Comparison of ENCODE assay signal across 15 mouse cellular contexts in the genomic region with DNA sequence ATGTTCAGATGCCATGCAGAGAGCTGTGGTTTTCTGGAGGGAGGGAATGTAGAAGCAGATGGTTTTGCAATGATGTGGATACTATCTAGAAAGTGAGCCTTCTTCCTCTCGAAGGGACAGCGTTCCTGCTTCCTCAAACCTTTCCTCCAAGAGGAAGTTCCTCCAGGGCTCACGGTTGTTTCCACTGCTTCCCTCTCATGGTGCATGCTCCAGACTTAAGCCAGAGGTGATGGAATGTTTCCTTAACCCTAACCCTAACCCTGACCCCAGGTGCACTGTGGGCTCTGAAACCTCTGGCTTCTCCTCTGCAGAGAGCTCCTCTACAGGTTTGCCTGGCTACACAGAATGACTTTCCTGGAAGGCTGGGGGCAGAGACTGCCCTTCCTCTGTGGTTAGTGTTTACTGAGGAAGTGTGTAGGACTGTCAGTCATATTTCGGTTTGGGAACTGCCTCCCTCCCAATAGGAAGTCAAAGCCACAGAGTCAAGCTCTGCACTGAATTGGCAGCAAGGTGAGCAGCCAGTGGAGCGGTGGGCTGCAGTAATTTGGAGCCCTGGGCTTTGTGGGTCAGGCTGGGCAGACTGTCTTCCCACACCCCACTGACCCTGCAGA. TPM values are rescaled to one million over a fixed set of nuclear protein-coding genes. Genes with fewer than 3 reads are reported as not detected.
DNase-seq lines count a peak whose midpoint lies in the region; ATAC-seq and TF ChIP-seq lines count a peak whose summit lies in the region.
"Had no signal": no experiment of that assay in that cellular context is flagged by ENCODE, and none has a peak within 500 bp of the region (broad histone marks: within the 10 kb centered on the region; RNA-seq: fewer than 3 reads in every experiment).

No protein-coding gene starts in this region.

- H3K27ac ChIP-seq in heart, embryonic 12.5 days (ENCODE audit: poor library complexity, severe bottlenecking), result no peak overlapping the region
- H3K27ac ChIP-seq in heart, embryonic 10.5 days, result no peak overlapping the region
- no peak overlapping the region for H3K27ac ChIP-seq in liver, adult 2 months (replicated peaks; ENCODE audit: insufficient read depth, low read depth, low read length)
- no peak overlapping the region for H3K27ac ChIP-seq in liver, embryonic 11.5 days (ENCODE audit: low read depth, low read length)
- peak overlapping the region; percentile 70 for H3K27ac ChIP-seq in bone marrow macrophage, adult 2 months (ENCODE audit: insufficient read depth, low read depth, low read length)
- H3K27ac ChIP-seq: left cerebral cortex, adult 2 months; lung, embryonic 15.5 days had no signal

- WGBS in heart, embryonic 12.5 days, result 50% methylated on average over 5 of the region's 5 CpGs
- 53% methylated on average over 5 of the region's 5 CpGs for WGBS in heart, embryonic 10.5 days
- WGBS in liver, adult 2 months, result 28% methylated on average over 5 of the region's 5 CpGs
- WGBS in liver, embryonic 11.5 days, result 40% methylated on average over 5 of the region's 5 CpGs

- H3K4me3 ChIP-seq in heart, embryonic 12.5 days, result no peak overlapping the region
- no peak overlapping the region for H3K4me3 ChIP-seq in heart, embryonic 10.5 days
- no peak overlapping the region for H3K4me3 ChIP-seq in liver, adult 2 months (ENCODE audit: insufficient read depth, low read depth, low read length)
- H3K4me3 ChIP-seq in liver, embryonic 11.5 days (ENCODE audit: low read depth, low read length), result no peak overlapping the region
- H3K4me3 ChIP-seq in bone marrow macrophage, adult 2 months (ENCODE audit: insufficient read depth, low read length), result no peak overlapping the region
- peak overlapping the region; percentile 4 for H3K4me3 ChIP-seq in megakaryocyte, embryonic 14.5 days (replicated peaks)
- H3K4me3 ChIP-seq: left cerebral cortex, adult 2 months; lung, embryonic 15.5 days had no signal

- H3K79me2 ChIP-seq in liver, adult 2 months (ENCODE audit: control insufficient read depth, insufficient read depth, low read length), result peaks cover 6% of the 10 kb centered on the region; the same call in 1 of the 2 replicates

- H3K36me3 ChIP-seq in heart, embryonic 12.5 days, result peaks cover 5% of the 10 kb centered on the region; the same call in 1 of the 2 replicates
- H3K36me3 ChIP-seq in heart, embryonic 10.5 days, result no peaks in the 10 kb centered on the region
- H3K36me3 ChIP-seq in liver, adult 2 months (ENCODE audit: control insufficient read depth, insufficient read depth, low read length), result no peaks in the 10 kb centered on the region
- no peaks in the 10 kb centered on the region for H3K36me3 ChIP-seq in liver, embryonic 11.5 days (ENCODE audit: control insufficient read depth, insufficient read depth, low read length)
- H3K36me3 ChIP-seq in megakaryocyte, embryonic 14.5 days (replicated peaks; ENCODE audit: low read length), result no peaks in the 10 kb centered on the region
- H3K36me3 ChIP-seq: lung, embryonic 15.5 days had no signal

- peaks cover 35% of the 10 kb centered on the region for H3K4me1 ChIP-seq in heart, embryonic 12.5 days (replicated peaks)
- peaks cover 21% of the 10 kb centered on the region for H3K4me1 ChIP-seq in heart, embryonic 10.5 days
- peaks cover 17% of the 10 kb centered on the region for H3K4me1 ChIP-seq in liver, adult 2 months (ENCODE audit: control insufficient read depth, insufficient read depth, low read length)
- peaks cover 7% of the 10 kb centered on the region; the same call in 1 of the 2 replicates for H3K4me1 ChIP-seq in liver, embryonic 11.5 days (replicated peaks; ENCODE audit: control insufficient read depth, insufficient read depth, low read length)
- peaks cover 26% of the 10 kb centered on the region for H3K4me1 ChIP-seq in bone marrow macrophage, adult 2 months (ENCODE audit: control insufficient read depth, insufficient read depth, low read length)
- peaks cover 31% of the 10 kb centered on the region for H3K4me1 ChIP-seq in megakaryocyte, embryonic 14.5 days

- peak overlapping the region; percentile 26; the same call in 1 of the 2 replicates for H3K9ac ChIP-seq in heart, embryonic 12.5 days
- no peak overlapping the region for H3K9ac ChIP-seq in liver, adult 2 months (ENCODE audit: low read depth, low read length)
- no peak overlapping the region for H3K9ac ChIP-seq in liver, embryonic 11.5 days (ENCODE audit: low read depth, low read length)
- H3K9ac ChIP-seq: lung, embryonic 15.5 days had no signal

- H3K27me3 ChIP-seq in heart, embryonic 12.5 days (replicated peaks), result no peaks in the 10 kb centered on the region
- H3K27me3 ChIP-seq in heart, embryonic 10.5 days (ENCODE audit: insufficient read depth, poor library complexity, severe bottlenecking), result peaks cover 6% of the 10 kb centered on the region; the same call in 1 of the 2 replicates
- H3K27me3 ChIP-seq in liver, adult 2 months (ENCODE audit: control insufficient read depth, insufficient read depth, low read length), result no peaks in the 10 kb centered on the region
- H3K27me3 ChIP-seq in liver, embryonic 11.5 days (replicated peaks; ENCODE audit: control insufficient read depth, insufficient read depth, low read length), result no peaks in the 10 kb centered on the region
- peaks cover 44% of the 10 kb centered on the region for H3K27me3 ChIP-seq in megakaryocyte, embryonic 14.5 days (replicated peaks)
- H3K27me3 ChIP-seq: lung, embryonic 15.5 days had no signal

- TF ChIP-seq POLR2A in liver, adult 2 months (IDR thresholded peaks at IDR 0.05; ENCODE audit: extremely low read depth, insufficient read depth, low read length), result no peak
- no peak for TF ChIP-seq POLR2A in bone marrow macrophage, adult 2 months (IDR thresholded peaks at IDR 0.05; ENCODE audit: borderline replicate concordance, low read depth, low read length)

- TF ChIP-seq CTCF in liver, adult 2 months (IDR thresholded peaks at IDR 0.05; ENCODE audit: low read depth, low read length), result no peak
- no peak for TF ChIP-seq CTCF in bone marrow macrophage, adult 2 months (IDR thresholded peaks at IDR 0.05; ENCODE audit: low read depth, low read length)

- DNase-seq in heart, embryonic 10.5 days (ENCODE audit: low spot score), result no peak
- DNase-seq in liver, adult 2 months (ENCODE audit: extremely low read depth, low read depth, low spot score), result peak; percentile 45
- DNase-seq in liver, embryonic 11.5 days (ENCODE audit: low spot score), result no peak
- no peak for DNase-seq in spleen, postnatal 36 days (ENCODE audit: low spot score in 2 of 2)
- no peak for DNase-seq in layer of hippocampus, adult 9-10 months (ENCODE audit: low spot score)
- DNase-seq: adrenal gland, adult 8-10 months; cerebellum, adult 9-10 months had no signal

- no peak overlapping the region for H3K4me2 ChIP-seq in heart, embryonic 12.5 days
- H3K4me2 ChIP-seq in liver, embryonic 11.5 days, result no peak overlapping the region
- H3K4me2 ChIP-seq: lung, embryonic 15.5 days; midbrain, embryonic 11.5 days had no signal

- ATAC-seq in heart, embryonic 12.5 days (ENCODE audit: insufficient number of reproducible peaks, low FRiP score), result no peak
- ATAC-seq in liver, embryonic 11.5 days (replicated peaks; ENCODE audit: low FRiP score), result no peak
- ATAC-seq: forebrain, embryonic 14.5 days had no signal

- no peaks in the 10 kb centered on the region for H3K9me3 ChIP-seq in heart, embryonic 12.5 days (replicated peaks)
- H3K9me3 ChIP-seq in heart, embryonic 10.5 days, result no peaks in the 10 kb centered on the region
- no peaks in the 10 kb centered on the region for H3K9me3 ChIP-seq in liver, embryonic 11.5 days (ENCODE audit: control insufficient read depth, low read length)
- no peaks in the 10 kb centered on the region for H3K9me3 ChIP-seq in megakaryocyte, embryonic 14.5 days
- H3K9me3 ChIP-seq: lung, embryonic 15.5 days had no signal

RNA-seq across cellular contexts. Expression of a gene that starts 2.2 kb away (rescaled TPM):
- polyA plus RNA-seq in heart, embryonic 12.5 days (2016; fragmentation: Nextera tagmentation; extraction: Ambion mirVana), result 0.37 and 0.70 TPM in 2 replicates
- polyA plus RNA-seq in heart, embryonic 10.5 days (2016; fragmentation: Nextera tagmentation; extraction: Ambion mirVana), result 0.20 and 0.46 TPM in 2 replicates
- not detected in 2 replicates for total RNA-seq in liver, adult 2 months (2014; rRNA removed)
- polyA plus RNA-seq in liver, adult 2 months (2012; rRNA removed), result not detected in 2 replicates
- polyA plus RNA-seq in liver, embryonic 11.5 days (2014; fragmentation: Nextera tagmentation; extraction: Ambion mirVana), result not detected in 2 replicates
- not detected in 2 replicates for polyA plus RNA-seq in bone marrow macrophage, adult 2 months (2012; ENCODE audit: insufficient read depth, insufficient read length, missing spikeins)
- not detected in 2 replicates for polyA plus RNA-seq in megakaryocyte, embryonic 14.5 days (2012; ENCODE audit: insufficient read depth, low replicate concordance)
- polyA plus RNA-seq: C2C12 had no signal

RNA-seq across cellular contexts. Expression of a gene that starts 2.4 kb away (rescaled TPM):
- 18.2 and 19.6 TPM in 2 replicates for polyA plus RNA-seq in heart, embryonic 12.5 days (2016; fragmentation: Nextera tagmentation; extraction: Ambion mirVana)
- polyA plus RNA-seq in heart, embryonic 10.5 days (2016; fragmentation: Nextera tagmentation; extraction: Ambion mirVana), result 11.0 and 14.4 TPM in 2 replicates
- total RNA-seq in liver, adult 2 months (2014; rRNA removed), result 32.1 and 49.6 TPM in 2 replicates
- polyA plus RNA-seq in liver, adult 2 months (2012; rRNA removed), result 110 and 121 TPM in 2 replicates
- polyA plus RNA-seq in liver, embryonic 11.5 days (2014; fragmentation: Nextera tagmentation; extraction: Ambion mirVana), result 3.1 and 4.9 TPM in 2 replicates
- polyA plus RNA-seq in bone marrow macrophage, adult 2 months (2012; ENCODE audit: insufficient read depth, insufficient read length, missing spikeins), result not detected in 2 replicates
- polyA plus RNA-seq in megakaryocyte, embryonic 14.5 days (2012; ENCODE audit: insufficient read depth, low replicate concordance), result 0.53 TPM in 1 of 2 replicates, not detected in the other
